ENCODE assay signal across 8 mouse cellular contexts in the genomic region with DNA sequence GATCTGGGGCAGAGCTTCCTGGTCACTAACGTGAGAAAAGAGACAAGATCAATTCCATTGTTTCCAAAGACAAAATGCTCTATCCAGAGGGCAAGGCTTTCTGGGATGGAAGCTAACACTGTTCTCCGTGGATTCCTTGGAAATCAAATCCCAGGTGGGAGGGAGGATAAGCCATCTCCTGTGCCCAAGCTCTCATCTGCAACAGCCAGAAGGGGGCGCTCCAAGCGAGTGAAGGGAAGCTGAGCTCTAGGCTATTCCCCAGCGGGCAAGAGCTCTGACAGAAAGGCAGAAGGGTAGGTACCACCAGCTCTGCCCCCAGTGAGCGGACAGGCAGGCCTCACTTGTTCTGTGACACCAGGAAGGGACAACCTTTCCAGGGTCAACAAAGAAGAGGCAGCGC. TPM values are rescaled to one million over a fixed set of nuclear protein-coding genes. Genes with fewer than 3 reads are reported as not detected.
DNase-seq lines count a peak whose midpoint lies in the region.

No protein-coding gene starts in this region.

- DNase-seq in A20 (ENCODE audit: low read depth, low spot score) = peak; percentile 71
- peak; percentile 83 for DNase-seq in MN1 (ENCODE audit: low spot score)
- DNase-seq in cerebellum, adult 9-11 months = peak; percentile 47
- peak; percentile 64 to 73 for DNase-seq in gastrocnemius, postnatal 36 days
- peak; percentile 94 for DNase-seq in kidney, postnatal 4 days
- DNase-seq in lung, adult 18-20 months = peak; percentile 75 to 80
- DNase-seq in right cerebral cortex, adult 2 months (ENCODE audit: low spot score in 2 of 2) = peak; percentile 71 to 86
- DNase-seq in urinary bladder, adult 2 months (ENCODE audit: low spot score) = peak; percentile 77

- intact Hi-C loops in gastrocnemius, postnatal 36 days (cut with DNase I) = loop anchor here (1.0 to 5.0 kb wide), 3 partner anchors 50 to 366 kb away; no protein-coding TSS in a partner anchor

RNA-seq across cellular contexts. Expression of a gene that starts 41.6 kb away (rescaled TPM):
- total RNA-seq in gastrocnemius, postnatal 36 days (2021) = 10 to 100 TPM in 1 of 2 experiments, 1 to 10 TPM in 1; 9.5 to 12.4 TPM
- polyA plus RNA-seq in urinary bladder, adult 2 months (2012; rRNA removed) = 95.1 and 96.4 TPM in 2 replicates

Comparison
In these comparisons a context has a peak if more than half of its experiments do, and no peak if none do; other contexts are left out.
1. Peak in every context shown above with its lines: DNase-seq.